Mouse (Mus musculus) neutrophil, adult 5-6 weeks (primary cell): ENCODE data around the gene Rufy3. TPM values are rescaled to one million over a fixed set of nuclear protein-coding genes. Genes with fewer than 3 reads are reported as not detected.
A peak's percentile ranks its signal among the peaks of the same experiment; 100 is the strongest.

Experiments used
- ATAC-seq: fragments of 151-379, 151-347 bp; 2 replicates; pipeline ENCODE4 v1.8.0; 2017; ENCODE audit warnings: mild to moderate bottlenecking, moderate TSS enrichment; ENCODE audit not compliant: insufficient number of reproducible peaks, poor library complexity, low FRiP score, severe bottlenecking; ENCODE audit errors: extremely low read depth
- total RNA-seq: library from RNA; stranded (forward); fragments of 200-1000 nt; gene quantifications from 2 replicates; pipeline ENCODE4 v1.2.3, GENCODE M21; 2017

Gene Rufy3
- total RNA-seq, 1 experiment from 2014 or later, result 22.7 TPM

DNA sequence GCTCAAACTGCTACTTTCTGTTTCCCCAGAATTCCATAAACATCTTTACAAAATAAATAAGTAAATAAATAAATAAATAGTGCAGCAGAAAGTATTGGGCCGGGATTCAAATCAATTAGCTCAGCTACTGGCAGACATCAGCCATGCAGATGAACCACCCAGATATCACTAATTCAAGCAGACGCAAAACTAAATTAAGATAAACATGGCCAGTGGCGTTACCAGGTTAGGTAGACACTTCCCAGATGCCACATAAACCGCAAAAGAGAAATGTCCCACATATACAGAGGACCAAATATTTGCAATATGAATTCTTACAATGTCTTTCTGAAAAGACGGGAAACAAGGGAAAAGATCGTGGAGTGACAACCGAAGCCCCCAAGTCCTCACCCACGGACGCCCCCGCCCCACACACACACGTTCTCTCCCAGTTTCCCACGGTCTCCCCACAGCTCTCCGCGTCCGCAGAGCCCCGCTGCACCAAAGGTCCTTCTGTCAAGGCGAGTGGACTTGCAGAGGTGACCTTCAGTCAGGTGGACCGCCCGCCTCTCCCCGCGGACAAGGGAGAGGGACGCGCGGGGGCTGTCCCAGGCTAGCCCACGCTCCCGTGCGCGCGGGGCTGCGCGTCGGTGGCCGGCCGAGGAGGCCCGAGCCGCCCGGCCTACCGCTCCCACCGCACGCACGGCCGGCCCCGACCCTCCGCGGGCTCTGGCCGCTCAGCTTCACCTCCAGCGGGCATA, 110.0 kb downstream of the Rufy3 start:
- ATAC-seq, result no peak

DNA sequence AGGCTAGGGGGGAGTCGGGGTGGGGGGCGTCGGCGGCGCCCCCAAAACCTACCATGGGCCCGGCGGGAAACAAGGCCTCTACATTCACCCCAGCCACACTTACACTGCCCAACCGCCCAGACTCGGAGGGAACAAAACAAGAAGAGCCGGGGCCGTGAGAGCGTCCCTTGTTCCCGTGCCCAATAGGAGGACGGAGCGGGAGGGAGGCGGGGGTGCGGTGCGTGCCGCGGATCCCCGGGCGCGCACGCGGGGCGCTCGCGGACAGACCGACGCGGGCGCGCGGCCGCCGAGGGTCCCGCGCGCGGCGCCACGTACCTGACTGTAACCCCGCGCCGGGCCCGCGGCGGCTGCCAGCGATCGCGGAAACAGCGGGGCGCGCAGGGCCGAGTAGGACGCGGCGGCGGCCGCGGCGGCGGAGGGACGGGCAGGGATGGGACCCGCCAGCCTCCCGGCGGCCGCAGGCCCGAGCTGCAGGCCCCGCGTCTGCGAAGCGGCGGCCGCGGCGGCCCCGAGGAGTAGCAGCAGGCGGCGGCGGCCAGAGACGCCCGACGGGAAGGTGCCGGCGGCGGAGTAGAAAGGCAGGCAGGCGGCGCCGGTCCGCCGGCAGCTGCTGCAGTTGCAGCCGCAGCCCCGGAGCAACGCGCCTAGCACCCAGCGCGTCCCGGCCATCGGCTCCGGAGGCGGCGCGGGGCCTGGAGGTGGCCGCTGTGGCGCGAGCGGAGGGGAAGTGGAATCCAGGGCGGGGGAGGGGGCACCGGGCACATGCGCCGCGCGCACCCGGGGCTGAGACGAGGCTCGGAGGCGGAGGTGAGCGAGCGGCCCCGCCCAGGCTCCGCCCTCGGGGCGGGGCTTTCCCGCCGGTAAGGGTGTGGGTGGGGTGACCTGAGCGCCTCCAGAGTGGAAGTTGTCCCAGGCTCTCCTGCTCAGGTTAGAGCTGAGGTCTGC, 110.9 kb downstream of the Rufy3 start, which contains the start of gene Grsf1:
TSS of gene Grsf1 (minus strand) at position 729 of the 945 bp plus-strand sequence.
- peak; percentile 85 for ATAC-seq

DNA sequence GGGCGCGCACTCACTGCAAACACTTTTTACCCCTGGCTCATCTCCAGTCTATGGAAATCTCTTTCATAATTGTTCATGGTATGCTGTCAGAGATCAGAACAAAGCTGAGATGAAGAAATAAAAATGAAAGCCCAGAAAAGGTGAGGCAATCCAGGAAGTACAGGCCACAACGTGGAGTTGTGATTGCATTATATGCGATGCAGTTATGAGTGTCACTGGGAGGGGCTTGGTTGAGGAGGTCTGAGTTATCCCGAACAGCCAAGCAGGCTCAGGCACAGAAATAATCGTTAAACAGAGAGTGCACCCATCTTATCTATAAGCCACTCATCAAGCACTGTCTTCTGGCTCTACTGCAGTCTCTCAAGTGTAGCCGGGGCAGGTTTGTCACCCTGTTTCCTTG, 114.1 kb downstream of the Rufy3 start:
- ATAC-seq, result no peak

DNA sequence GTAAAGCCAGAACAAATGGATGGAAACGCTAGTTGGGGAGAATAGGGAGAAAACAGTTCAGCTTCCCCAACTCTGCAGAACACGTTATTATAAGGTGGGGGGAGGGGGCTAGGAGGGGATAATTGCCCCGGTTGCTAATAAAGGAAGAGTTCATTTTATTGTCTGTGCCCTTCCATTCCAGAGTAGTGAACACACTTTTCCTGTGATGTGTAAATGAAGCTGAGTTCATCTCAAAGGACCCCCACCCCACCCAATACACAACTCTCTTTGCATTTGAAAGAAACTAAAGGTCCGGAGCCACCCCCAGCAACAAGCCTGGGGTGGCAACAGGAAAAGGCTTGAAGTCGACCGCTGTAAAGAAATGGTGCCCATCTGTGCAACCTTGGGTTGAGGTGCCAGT, 114.5 kb downstream of the Rufy3 start:
- no peak for ATAC-seq

DNA sequence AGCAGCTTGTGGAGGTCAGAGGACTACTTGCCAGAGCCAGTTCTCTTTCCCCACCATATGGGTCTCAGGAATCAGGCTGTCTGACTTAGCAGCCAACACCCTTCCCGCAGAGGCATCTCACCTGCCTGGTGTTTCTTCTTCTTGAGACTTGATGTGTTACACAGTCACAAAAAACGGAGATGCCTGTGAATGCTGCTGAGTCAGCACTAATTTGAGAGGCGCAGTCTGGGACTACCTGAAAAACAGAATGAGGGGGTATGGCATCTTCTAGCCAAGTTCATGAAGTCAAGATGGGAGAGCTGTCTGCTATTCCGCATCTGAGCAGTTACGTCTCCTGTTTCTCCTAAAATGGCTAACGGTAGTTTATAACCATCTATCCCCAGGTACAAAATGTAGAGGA, 115.7 kb downstream of the Rufy3 start:
- ATAC-seq, result no peak

DNA sequence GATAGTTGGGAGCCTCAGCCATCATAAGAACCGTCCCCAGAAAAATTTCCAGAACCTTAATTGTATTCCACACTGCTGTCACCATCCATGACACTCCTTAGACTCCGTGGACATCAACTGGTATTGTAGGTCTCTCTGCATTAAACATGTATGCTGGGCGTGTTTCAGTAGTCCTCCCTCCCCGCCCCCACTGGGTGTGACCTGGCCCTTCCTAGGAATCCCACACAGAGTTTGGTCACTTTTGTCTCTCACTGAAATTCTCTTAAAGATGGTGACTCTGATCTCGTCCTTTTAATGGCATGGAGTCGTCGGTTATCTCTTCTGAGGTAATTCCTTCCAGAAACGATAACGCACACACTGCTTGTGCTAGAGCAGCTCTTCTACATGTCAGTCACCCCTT, 118.9 kb downstream of the Rufy3 start:
- no peak for ATAC-seq

DNA sequence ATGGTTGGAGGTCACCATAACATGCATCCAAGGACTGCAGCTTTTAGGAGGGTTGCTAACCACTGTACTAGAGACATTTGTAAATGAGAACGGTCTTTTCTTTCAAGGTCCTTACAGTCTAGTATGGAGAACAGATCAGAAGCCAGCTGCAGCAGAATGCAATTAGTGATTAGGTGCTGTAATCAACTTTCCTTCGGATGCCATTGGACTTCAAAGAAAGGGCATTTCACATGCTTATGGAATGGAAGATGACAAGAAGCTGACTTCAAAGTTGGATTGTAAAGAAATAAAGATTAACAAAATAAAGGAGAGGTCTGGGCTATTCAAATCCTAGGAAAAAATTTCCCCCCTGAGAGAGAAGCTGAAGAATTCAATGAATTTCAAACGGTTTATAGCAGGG, 119.4 kb downstream of the Rufy3 start:
- no peak for ATAC-seq

DNA sequence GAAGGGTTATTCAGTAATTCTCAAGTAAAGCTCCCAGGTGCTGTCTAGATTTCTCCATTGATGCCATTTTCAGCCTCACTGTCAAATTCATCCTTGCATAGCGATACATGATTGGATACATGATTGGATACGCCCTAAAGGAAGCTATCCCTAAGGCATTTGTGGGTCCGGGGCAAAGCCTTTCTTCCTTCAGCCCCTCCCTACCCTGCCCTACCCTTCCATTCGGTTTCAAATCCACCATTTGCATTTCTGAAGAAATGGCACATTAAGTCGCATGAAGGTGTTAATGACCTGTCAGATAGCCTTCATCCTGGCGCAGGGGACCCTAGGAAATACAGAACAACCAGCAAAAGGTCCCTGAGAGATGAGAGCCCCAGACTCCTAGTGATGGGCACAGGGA, 120.5 kb downstream of the Rufy3 start:
- ATAC-seq, result no peak

DNA sequence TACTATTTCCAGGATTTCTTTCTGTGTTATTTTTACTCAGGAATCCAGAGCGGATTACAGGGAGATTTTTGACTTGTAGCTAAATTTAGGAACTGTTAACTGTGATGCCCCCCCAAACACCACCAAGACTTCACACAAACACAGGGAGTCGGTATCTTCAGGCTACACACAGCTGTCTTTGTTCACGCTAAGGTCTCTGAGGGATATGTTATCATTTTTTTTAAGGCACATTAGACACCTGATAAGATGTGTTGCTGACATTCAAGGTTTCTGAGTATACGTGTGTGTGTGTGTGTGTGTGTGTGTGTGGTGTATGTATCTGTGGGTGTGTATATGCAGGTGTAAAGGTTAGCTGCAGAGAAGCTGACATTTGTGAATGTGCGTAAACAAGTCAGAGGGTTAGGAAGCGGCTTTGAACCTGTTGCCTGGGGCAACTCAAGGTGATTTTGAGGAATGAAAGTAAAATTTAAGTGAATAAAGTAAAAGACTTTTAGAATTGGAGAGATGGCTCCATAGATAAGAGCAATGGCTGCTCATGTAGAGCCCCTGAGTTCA, 121.0 kb downstream of the Rufy3 start:
- no peak for ATAC-seq

DNA sequence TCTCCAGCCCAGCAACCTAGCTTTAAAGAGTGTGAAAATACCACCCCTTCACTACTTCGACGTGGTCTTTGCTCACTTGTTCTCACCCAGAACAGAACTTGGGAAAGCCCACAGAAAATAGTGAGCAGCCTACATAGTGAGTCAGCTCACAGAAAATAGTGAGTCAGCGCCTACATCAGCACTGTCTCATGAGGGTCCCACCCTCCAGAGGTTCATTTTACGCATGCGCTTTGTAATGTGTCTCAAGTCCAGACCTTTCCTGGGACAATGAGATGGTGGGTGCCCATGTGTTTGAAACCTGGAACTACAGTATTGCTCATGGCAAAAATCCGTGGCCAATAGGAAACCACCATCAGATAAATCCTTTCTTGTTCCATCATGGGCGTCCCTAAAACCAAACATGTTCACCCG, 123.2 kb downstream of the Rufy3 start:
- no peak for ATAC-seq

DNA sequence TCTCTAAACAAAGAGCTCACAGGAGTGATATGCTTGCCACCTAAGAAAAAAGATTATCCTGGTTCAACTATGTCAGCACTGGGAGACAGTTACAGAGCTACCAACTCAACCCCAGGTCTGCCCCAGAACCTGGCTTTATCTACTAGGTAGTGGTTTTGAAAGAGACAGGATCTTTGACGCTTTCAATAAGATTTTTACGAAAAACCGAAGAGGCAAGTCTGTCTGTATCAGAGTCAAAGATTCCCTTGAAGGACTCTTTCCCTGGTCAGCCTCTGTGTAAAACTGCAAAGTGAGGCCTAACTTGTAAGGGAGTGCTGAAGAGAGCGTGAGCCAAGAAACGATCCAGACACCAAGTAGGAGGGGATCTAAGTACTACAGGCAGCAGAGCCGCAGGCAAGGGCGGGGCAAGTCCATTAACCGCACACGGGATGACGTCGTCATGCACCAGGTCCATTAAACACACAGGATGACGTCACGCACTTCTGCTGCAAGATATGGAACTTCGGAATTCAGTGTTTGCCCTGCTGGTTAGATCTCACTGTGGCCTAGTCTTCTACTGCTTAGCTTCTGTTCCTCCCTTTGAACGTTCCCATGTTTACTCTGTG, 123.8 kb downstream of the Rufy3 start:
- ATAC-seq, result no peak

DNA sequence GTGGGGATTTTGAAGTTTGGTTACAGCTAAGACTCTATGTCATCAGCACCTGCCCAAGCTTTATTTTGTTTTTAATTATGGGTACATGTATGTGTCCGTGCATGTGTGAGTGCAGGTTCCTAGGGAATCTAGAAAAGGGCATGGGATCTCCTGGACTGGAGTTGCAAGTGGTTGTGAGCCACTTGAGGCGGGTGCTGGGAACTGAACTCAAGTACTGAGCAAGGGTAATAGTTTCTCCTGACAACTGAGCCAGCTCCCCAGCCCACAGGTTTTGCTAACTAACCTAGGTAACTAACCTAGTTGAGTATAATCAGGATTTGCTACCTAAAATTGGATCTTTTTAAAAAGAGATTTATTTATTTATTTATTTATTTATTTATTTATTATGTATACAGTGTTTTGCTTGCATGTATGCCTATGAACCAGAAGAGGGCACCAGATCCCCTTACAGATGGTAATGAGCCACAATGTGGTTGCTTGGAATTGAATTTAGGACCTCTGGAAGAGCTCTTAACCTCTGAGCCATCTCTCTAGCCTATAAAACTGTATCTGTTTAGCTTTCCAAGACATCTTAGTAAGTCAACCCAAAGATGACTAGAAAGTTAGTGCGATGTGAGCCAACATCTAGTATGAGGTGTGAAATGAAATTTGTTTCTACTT, 124.6 kb downstream of the Rufy3 start:
- ATAC-seq, result peak; percentile 48; the same call in 1 of the 2 replicates

DNA sequence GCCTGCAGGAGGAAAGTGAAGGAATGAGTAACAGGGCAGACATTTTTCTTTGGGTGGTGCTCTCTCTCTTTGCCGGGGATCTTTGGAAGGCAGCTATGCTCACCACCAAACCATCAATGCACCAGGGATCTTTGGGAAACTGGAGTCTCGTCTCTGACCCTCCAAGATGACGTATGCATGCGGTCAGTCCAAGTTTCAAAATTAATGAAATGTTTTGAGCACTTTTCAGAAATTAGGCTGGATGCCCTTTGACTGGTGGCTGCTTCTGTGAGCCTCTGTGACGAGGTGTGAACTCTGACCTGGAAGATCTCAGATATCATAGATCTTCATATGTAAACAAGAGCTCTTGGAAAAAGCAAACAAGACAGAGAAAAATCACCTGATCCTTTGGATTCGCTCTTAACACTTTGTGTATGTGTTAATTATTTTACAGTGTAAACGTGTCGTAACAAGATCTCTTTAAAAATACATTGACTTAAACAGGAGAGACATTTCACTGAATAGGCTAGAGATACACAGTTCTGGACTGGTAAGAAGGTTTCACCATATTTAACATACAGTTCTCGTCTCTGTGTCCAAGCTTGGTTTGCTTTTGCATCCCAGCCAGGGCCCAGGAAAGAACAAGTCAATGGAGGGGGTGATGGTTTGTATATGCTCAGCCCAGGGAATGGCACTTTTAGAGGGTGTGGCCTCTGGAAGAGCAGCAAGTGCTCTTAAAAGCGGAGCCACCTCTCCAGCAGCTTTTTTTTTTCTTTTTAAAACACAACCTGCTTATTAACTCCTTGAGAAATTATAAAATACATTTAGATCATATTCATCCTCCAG, 126.1 kb downstream of the Rufy3 start:
- ATAC-seq, result no peak

DNA sequence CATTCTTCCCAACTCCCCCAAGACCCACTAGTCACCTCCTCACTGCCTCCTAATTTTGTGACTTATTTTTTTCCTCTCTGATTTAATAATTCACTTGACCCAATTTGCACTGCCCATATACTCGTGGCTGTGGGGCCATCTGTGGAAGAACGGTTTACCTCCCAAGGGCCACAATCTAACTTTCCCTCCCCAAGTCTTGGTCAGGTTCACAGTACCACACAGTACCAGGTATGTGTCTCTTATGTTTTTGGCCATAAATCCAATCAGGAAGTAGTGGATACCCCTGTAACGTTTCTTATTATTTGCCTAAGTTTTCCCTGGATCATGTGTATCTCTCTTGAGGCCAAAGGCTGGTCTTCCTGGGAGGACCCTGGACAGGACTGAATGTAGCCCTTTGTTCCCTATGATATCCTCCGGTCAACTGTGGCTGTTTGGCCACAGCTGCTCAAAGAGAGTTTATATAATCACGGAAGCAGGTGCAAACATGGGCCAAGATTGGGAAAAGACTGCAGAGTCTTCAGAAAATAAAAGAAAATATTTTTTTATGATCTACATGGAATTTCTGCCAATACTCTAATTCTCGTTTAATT, 126.8 kb downstream of the Rufy3 start:
- no peak for ATAC-seq

DNA sequence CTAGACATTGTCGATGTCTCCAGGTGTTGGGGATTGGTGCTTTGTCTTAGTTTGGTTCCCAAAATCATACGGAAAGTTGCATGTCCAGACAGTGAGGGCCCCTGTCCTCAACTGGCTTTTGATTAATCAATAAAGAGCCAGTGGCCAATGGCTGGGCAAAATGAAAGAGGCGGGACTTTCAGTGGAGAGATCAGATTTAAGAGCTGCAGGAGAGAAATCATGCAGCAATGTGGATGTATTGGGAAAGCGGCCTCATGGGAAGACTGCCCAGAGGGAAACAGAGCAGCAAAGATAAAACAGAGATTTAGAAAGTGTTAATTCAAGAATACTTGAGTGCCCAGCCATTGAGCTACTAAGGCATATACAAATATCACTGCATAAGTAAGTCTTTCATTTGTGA, 127.7 kb downstream of the Rufy3 start:
- ATAC-seq, result no peak

DNA sequence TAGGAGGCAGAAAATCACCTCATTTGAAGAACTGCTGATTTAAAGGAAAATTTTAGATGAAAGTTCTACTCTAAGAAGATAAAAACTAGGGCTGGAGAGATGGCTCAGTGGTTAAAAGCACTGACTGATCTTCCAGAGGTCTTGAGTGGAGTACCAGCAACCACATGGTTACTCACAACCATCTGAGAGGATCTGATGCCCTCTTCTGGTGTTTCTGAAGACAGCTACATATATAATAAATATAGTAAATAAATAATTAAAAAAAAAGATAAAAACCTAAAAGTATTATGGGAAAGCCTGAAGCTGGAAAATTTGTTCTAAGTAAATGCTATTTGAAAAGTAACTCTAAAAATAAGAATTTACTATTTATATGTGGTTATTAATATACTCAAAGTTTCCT, 128.2 kb downstream of the Rufy3 start:
- ATAC-seq, result no peak

DNA sequence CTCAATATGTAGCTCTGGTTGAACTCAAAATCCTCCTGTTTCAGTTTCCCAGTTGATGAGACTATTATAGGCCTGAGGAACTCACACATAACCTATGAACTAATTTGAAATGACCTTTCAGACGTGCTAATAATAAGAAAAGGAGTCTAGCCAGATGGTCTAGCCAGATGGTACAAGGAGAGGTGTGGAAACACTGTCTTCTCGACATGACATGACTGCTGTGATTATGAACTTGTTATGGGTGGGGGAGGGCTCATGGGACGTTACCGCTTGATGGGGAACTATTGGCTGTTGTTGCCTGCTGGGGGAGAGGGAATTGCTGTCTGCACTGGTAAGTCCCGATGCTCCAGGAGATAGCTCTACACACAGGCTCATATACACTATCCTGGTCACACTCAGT, 132.5 kb downstream of the Rufy3 start:
- ATAC-seq, result no peak
